8 mouse cellular contexts compared by ENCODE assay signal in genomic region chr2:26022258-26022565, GRCm38 (mm10). TPM values are rescaled to one million over a fixed set of nuclear protein-coding genes. Genes with fewer than 3 reads are reported as not detected.
A peak's percentile ranks its signal among the peaks of the same experiment; 100 is the strongest.
DNase-seq lines count a peak whose midpoint lies in the region; ATAC-seq and TF ChIP-seq lines count a peak whose summit lies in the region.

No protein-coding gene starts in this region.

- no peak overlapping the region for H3K9ac ChIP-seq in embryonic facial prominence, embryonic 15.5 days
- H3K9ac ChIP-seq in intestine, embryonic 16.5 days (ENCODE audit: low read depth, low read length) = peak overlapping the region; percentile 62; the same call in 1 of the 2 replicates
- H3K9ac ChIP-seq in neural tube, embryonic 12.5 days = no peak overlapping the region

- H3K4me2 ChIP-seq in embryonic facial prominence, embryonic 15.5 days (replicated peaks) = peak overlapping the region; percentile 85; the same call in 1 of the 2 replicates
- H3K4me2 ChIP-seq in intestine, embryonic 16.5 days (ENCODE audit: low read depth, low read length) = peak overlapping the region; percentile 63
- H3K4me2 ChIP-seq in neural tube, embryonic 12.5 days (replicated peaks) = peak overlapping the region; percentile 72

- H3K9me3 ChIP-seq in embryonic facial prominence, embryonic 15.5 days (replicated peaks) = no peaks in the 10 kb centered on the region
- H3K9me3 ChIP-seq in intestine, embryonic 16.5 days (ENCODE audit: control insufficient read depth, low read length) = no peaks in the 10 kb centered on the region
- no peaks in the 10 kb centered on the region for H3K9me3 ChIP-seq in neural tube, embryonic 12.5 days

- no peak for DNase-seq in lung, adult 2 months
- DNase-seq in lung, postnatal 4 days = no peak
- no peak for DNase-seq in embryo, embryonic 11 days
- DNase-seq in urinary bladder, adult 18-20 months (ENCODE audit: low spot score in 2 of 2) = no peak
- DNase-seq in left cerebral cortex, postnatal 10 days (ENCODE audit: extremely low spot score in 1 of 2, low spot score in 2 of 2) = no peak

- peak overlapping the region; percentile 42 for H3K4me3 ChIP-seq in lung, adult 2 months (replicated peaks; ENCODE audit: extremely low read depth, low read depth, low read length)
- H3K4me3 ChIP-seq in embryonic facial prominence, embryonic 15.5 days (replicated peaks) = no peak overlapping the region
- no peak overlapping the region; the same call in 1 of the 2 replicates for H3K4me3 ChIP-seq in intestine, embryonic 16.5 days (ENCODE audit: low read length)
- no peak overlapping the region for H3K4me3 ChIP-seq in neural tube, embryonic 12.5 days

- TF ChIP-seq CTCF in lung, adult 2 months (IDR thresholded peaks at IDR 0.05; ENCODE audit: insufficient read depth, low read length) = no peak

- peaks cover 10% of the 10 kb centered on the region; the same call in 1 of the 2 replicates for H3K4me1 ChIP-seq in lung, adult 2 months (ENCODE audit: control insufficient read depth, insufficient read depth, low read length)
- H3K4me1 ChIP-seq in embryonic facial prominence, embryonic 15.5 days = peaks cover 14% of the 10 kb centered on the region
- H3K4me1 ChIP-seq in intestine, embryonic 16.5 days (ENCODE audit: control insufficient read depth, insufficient read depth, low read length) = peaks cover 15% of the 10 kb centered on the region
- H3K4me1 ChIP-seq in neural tube, embryonic 12.5 days = peaks cover 14% of the 10 kb centered on the region

- H3K27ac ChIP-seq in embryonic facial prominence, embryonic 15.5 days (replicated peaks) = no peak overlapping the region
- H3K27ac ChIP-seq in intestine, embryonic 16.5 days (ENCODE audit: low read length) = no peak overlapping the region
- H3K27ac ChIP-seq in neural tube, embryonic 12.5 days = no peak overlapping the region

- no peaks in the 10 kb centered on the region for H3K36me3 ChIP-seq in embryonic facial prominence, embryonic 15.5 days
- H3K36me3 ChIP-seq in intestine, embryonic 16.5 days (ENCODE audit: control insufficient read depth, insufficient read depth, low read length) = no peaks in the 10 kb centered on the region
- no peaks in the 10 kb centered on the region for H3K36me3 ChIP-seq in neural tube, embryonic 12.5 days

- H3K27me3 ChIP-seq in embryonic facial prominence, embryonic 15.5 days = 0 out of 2 replicates have a peak, but pooled peaks cover 3% of the 10 kb centered on the region
- H3K27me3 ChIP-seq in intestine, embryonic 16.5 days (replicated peaks; ENCODE audit: control insufficient read depth, insufficient read depth, low read length) = no peaks in the 10 kb centered on the region
- H3K27me3 ChIP-seq in neural tube, embryonic 12.5 days (replicated peaks) = no peaks in the 10 kb centered on the region

- no peak for ATAC-seq in embryonic facial prominence, embryonic 15.5 days (ENCODE audit: insufficient number of reproducible peaks, low FRiP score, low TSS enrichment, low read depth)
- ATAC-seq in intestine, embryonic 16.5 days = no peak; the same call in 1 of the 2 replicates
- ATAC-seq in neural tube, embryonic 12.5 days (ENCODE audit: low FRiP score, low read depth) = no peak; the same call in 1 of the 2 replicates

- TF ChIP-seq POLR2A in lung, adult 2 months (IDR thresholded peaks at IDR 0.05; ENCODE audit: borderline replicate concordance, extremely low read depth, low read depth, low read length) = no peak

- intact Hi-C loops in left cerebral cortex, postnatal 10 days (cut with DNase I) = loop anchor here (5.0 kb wide), 1 partner anchor 255 kb away; no protein-coding TSS in a partner anchor

- WGBS in lung, adult 2 months = 81% methylated on average over 8 of the region's 8 CpGs
- 77% methylated on average over 8 of the region's 8 CpGs for WGBS in embryonic facial prominence, embryonic 15.5 days
- 77% methylated on average over 8 of the region's 8 CpGs for WGBS in intestine, embryonic 16.5 days
- WGBS in neural tube, embryonic 12.5 days = 85% methylated on average over 8 of the region's 8 CpGs

RNA-seq across cellular contexts. Expression of gene Ubac1, which starts 0.7 kb away (rescaled TPM):
- 29.3 and 38.1 TPM in 2 replicates for polyA plus RNA-seq in lung, adult 2 months (2012; rRNA removed)
- polyA plus RNA-seq in embryonic facial prominence, embryonic 15.5 days (2015; fragmentation: Nextera tagmentation; extraction: Ambion mirVana) = 93.8 and 97.1 TPM in 2 replicates
- polyA plus RNA-seq in intestine, embryonic 16.5 days (2015; fragmentation: Nextera tagmentation; extraction: Ambion mirVana) = 75.8 and 80.1 TPM in 2 replicates
- 106 and 107 TPM in 2 replicates for polyA plus RNA-seq in neural tube, embryonic 12.5 days (2016; fragmentation: Nextera tagmentation; extraction: Ambion mirVana)
- total RNA-seq in left cerebral cortex, postnatal 10 days (2021) = 10 to 100 TPM; 82.3 to 85.1 TPM

RNA-seq across cellular contexts. Expression of gene Camsap1, which starts 39.1 kb away (rescaled TPM):
- 7.7 and 7.9 TPM in 2 replicates for polyA plus RNA-seq in lung, adult 2 months (2012; rRNA removed)
- polyA plus RNA-seq in embryonic facial prominence, embryonic 15.5 days (2015; fragmentation: Nextera tagmentation; extraction: Ambion mirVana) = 15.1 and 19.5 TPM in 2 replicates
- 3.3 and 4.2 TPM in 2 replicates for polyA plus RNA-seq in intestine, embryonic 16.5 days (2015; fragmentation: Nextera tagmentation; extraction: Ambion mirVana)
- 80.2 and 82.6 TPM in 2 replicates for polyA plus RNA-seq in neural tube, embryonic 12.5 days (2016; fragmentation: Nextera tagmentation; extraction: Ambion mirVana)
- 100 to 1,000 TPM; 155 to 168 TPM for total RNA-seq in left cerebral cortex, postnatal 10 days (2021)
